Mouse (Mus musculus) limb, embryonic 10.5 days (tissue): ENCODE measurements around the gene Stard9. TPM values are rescaled to one million over a fixed set of nuclear protein-coding genes. Genes with fewer than 3 reads are reported as not detected.

Source experiments
- DNase-seq: peaks from one replicate; pipeline ENCODE4 v3.0.0-alpha.2; 2017; ENCODE audit warnings: low spot score
- H3K27ac ChIP-seq: fragments of 300-500 bp; sonication (generic); 2 replicates; pipeline ENCODE4 v1.5.1; 2016; ENCODE audit warnings: mild to moderate bottlenecking
- H3K27me3 ChIP-seq: fragments of 300-500 bp; sonication (generic); 2 replicates; pipeline ENCODE4 v1.6.1; 2016; ENCODE audit warnings: low read depth, mild to moderate bottlenecking; ENCODE audit not compliant: poor library complexity, severe bottlenecking
- H3K36me3 ChIP-seq: fragments of 300-500 bp; sonication (generic); 2 replicates; pipeline ENCODE4 v1.6.1; 2016; ENCODE audit warnings: mild to moderate bottlenecking, moderate library complexity
- H3K4me1 ChIP-seq: fragments of 300-500 bp; sonication (generic); 2 replicates; pipeline ENCODE4 v1.6.1; 2016
- H3K4me3 ChIP-seq: fragments of 300-500 bp; sonication (generic); 2 replicates; pipeline ENCODE4 v1.5.1; 2016; ENCODE audit warnings: mild to moderate bottlenecking, moderate library complexity
- H3K9me3 ChIP-seq: fragments of 300-500 bp; sonication (generic); replicated peaks from 2 replicates; pipeline ENCODE4 v1.6.1; 2016; ENCODE audit warnings: mild to moderate bottlenecking
- WGBS: fragments of 180-500 bp; shearing (Covaris S2); methylation state at CpG from one replicate; pipeline ENCODE4 v1.1.7; 2016; 5-methylcytosine and 5-hydroxymethylcytosine counted together
- polyA plus RNA-seq: library from polyadenylated mRNA; unstranded; fragments of >200 nt; fragmentation: Nextera tagmentation; extraction: Ambion mirVana; gene quantifications from 2 replicates; pipeline ENCODE4 v1.2.1, GENCODE M21; 2016

Stard9 gene
- polyA plus RNA-seq, 1 experiment from 2014 or later = 3.1 TPM

GRCm38 (mm10) chr2:120630246-120630645 lies 1.3 kb downstream of the Stard9 start:
- 81% methylated on average over 2 of the region's 2 CpGs for WGBS
- Histone ChIP-seq H3K27ac (no peak overlapping the region), H3K27me3 (no peaks in the 10 kb centered on the region), H3K4me1 (0 out of 2 replicates have a peak, but pooled peaks cover 7% of the 10 kb centered on the region), H3K9me3 (no peaks in the 10 kb centered on the region), H3K4me3 (no peak overlapping the region), H3K36me3 (peaks cover 11% of the 10 kb centered on the region)
- no peak for DNase-seq

- H3K4me1 ChIP-seq = 0 out of 2 replicates have a peak, but pooled peaks cover 7% of the 10 kb centered on the region
- 80% methylated on average over 2 of the region's 2 CpGs for WGBS
- no peak overlapping the region for H3K27ac ChIP-seq
- peaks cover 13% of the 10 kb centered on the region for H3K36me3 ChIP-seq
- no peak for DNase-seq
- H3K27me3 ChIP-seq = no peaks in the 10 kb centered on the region
- H3K9me3 ChIP-seq = no peaks in the 10 kb centered on the region
- H3K4me3 ChIP-seq = no peak overlapping the region
Observed at GRCm38 (mm10) chr2:120630655-120631054, 1.7 kb downstream of the Stard9 start.

GRCm38 (mm10) chr2:120631521-120631920 lies 2.6 kb downstream of the Stard9 start:
- H3K9me3 ChIP-seq = no peaks in the 10 kb centered on the region
- WGBS = 87% methylated on average over 2 of the region's 2 CpGs
- H3K27ac ChIP-seq = no peak overlapping the region
- H3K36me3 ChIP-seq = peaks cover 13% of the 10 kb centered on the region
- no peaks in the 10 kb centered on the region for H3K27me3 ChIP-seq
- no peak for DNase-seq
- no peak overlapping the region for H3K4me3 ChIP-seq
- 0 out of 2 replicates have a peak, but pooled peaks cover 7% of the 10 kb centered on the region for H3K4me1 ChIP-seq

- 0 out of 2 replicates have a peak, but pooled peaks cover 7% of the 10 kb centered on the region for H3K4me1 ChIP-seq
- WGBS = 90% methylated on average over 4 of the region's 4 CpGs
Observed at GRCm38 (mm10) chr2:120631957-120632356, 3.0 kb downstream of the Stard9 start.

GRCm38 (mm10) chr2:120640835-120641234 lies 11.9 kb downstream of the Stard9 start:
- no peaks in the 10 kb centered on the region for H3K9me3 ChIP-seq
- DNase-seq = no peak
- 94% methylated on average over 8 of the region's 8 CpGs for WGBS
- H3K4me1 ChIP-seq = no peaks in the 10 kb centered on the region
- H3K27me3 ChIP-seq = no peaks in the 10 kb centered on the region
- H3K27ac ChIP-seq = no peak overlapping the region
- H3K36me3 ChIP-seq = no peaks in the 10 kb centered on the region
- H3K4me3 ChIP-seq = no peak overlapping the region

More at GRCm38 (mm10) chr2:120631957-120632356, 3.0 kb downstream of the Stard9 start:
- no peaks in the 10 kb centered on the region for H3K27me3 ChIP-seq
- H3K36me3 ChIP-seq = peaks cover 13% of the 10 kb centered on the region
- H3K27ac ChIP-seq = no peak overlapping the region
- no peaks in the 10 kb centered on the region for H3K9me3 ChIP-seq
- H3K4me3 ChIP-seq = no peak overlapping the region
- no peak for DNase-seq

GRCm38 (mm10) chr2:120643836-120644235 lies 14.9 kb downstream of the Stard9 start:
- H3K4me1 ChIP-seq = no peaks in the 10 kb centered on the region
- no peak overlapping the region for H3K27ac ChIP-seq
- no peak overlapping the region for H3K4me3 ChIP-seq
- 85% methylated on average over 7 of the region's 7 CpGs for WGBS
- no peaks in the 10 kb centered on the region for H3K27me3 ChIP-seq
- H3K9me3 ChIP-seq = no peaks in the 10 kb centered on the region
- no peak for DNase-seq
- no peaks in the 10 kb centered on the region for H3K36me3 ChIP-seq

- H3K36me3 ChIP-seq = no peaks in the 10 kb centered on the region
- H3K4me1 ChIP-seq = no peaks in the 10 kb centered on the region
- H3K27ac ChIP-seq = no peak overlapping the region
- DNase-seq = no peak
- no peak overlapping the region for H3K4me3 ChIP-seq
- no peaks in the 10 kb centered on the region for H3K27me3 ChIP-seq
- H3K9me3 ChIP-seq = no peaks in the 10 kb centered on the region
- WGBS = 57% methylated on average over 4 of the region's 4 CpGs
Observed at GRCm38 (mm10) chr2:120646777-120647176, 17.9 kb downstream of the Stard9 start.

- H3K27ac ChIP-seq = no peak overlapping the region
Observed at GRCm38 (mm10) chr2:120652256-120652924, 23.5 kb downstream of the Stard9 start.

GRCm38 (mm10) chr2:120652925-120653284 lies 24.0 kb downstream of the Stard9 start:
- no peaks in the 10 kb centered on the region for H3K27me3 ChIP-seq
- no peak for DNase-seq
- no peak overlapping the region for H3K27ac ChIP-seq
- H3K9me3 ChIP-seq = no peaks in the 10 kb centered on the region
- 91% methylated on average over 7 of the region's 7 CpGs for WGBS
- no peaks in the 10 kb centered on the region for H3K36me3 ChIP-seq
- no peaks in the 10 kb centered on the region for H3K4me1 ChIP-seq
- no peak overlapping the region for H3K4me3 ChIP-seq

More at GRCm38 (mm10) chr2:120652256-120652924, 23.5 kb downstream of the Stard9 start:
- H3K4me1 ChIP-seq = no peaks in the 10 kb centered on the region
- H3K27me3 ChIP-seq = no peaks in the 10 kb centered on the region
- DNase-seq = no peak
- H3K36me3 ChIP-seq = no peaks in the 10 kb centered on the region
- H3K4me3 ChIP-seq = no peak overlapping the region
- WGBS = 87% methylated on average over 7 of the region's 7 CpGs
- H3K9me3 ChIP-seq = no peaks in the 10 kb centered on the region

GRCm38 (mm10) chr2:120654693-120655092 lies 25.8 kb downstream of the Stard9 start:
- H3K4me3 ChIP-seq = no peak overlapping the region

GRCm38 (mm10) chr2:120655905-120656304 lies 27.0 kb downstream of the Stard9 start:
- 91% methylated on average over 5 of the region's 5 CpGs for whole genome bisulfite sequencing

More at GRCm38 (mm10) chr2:120654693-120655092, 25.8 kb downstream of the Stard9 start:
- Histone ChIP-seq H3K36me3 (no peaks in the 10 kb centered on the region), H3K9me3 (no peaks in the 10 kb centered on the region), H3K27ac (no peak overlapping the region), H3K4me1 (no peaks in the 10 kb centered on the region), H3K27me3 (no peaks in the 10 kb centered on the region)
- DNase-seq = no peak
- WGBS = 94% methylated on average over 2 of the region's 2 CpGs

GRCm38 (mm10) chr2:120656711-120657110 lies 27.8 kb downstream of the Stard9 start:
- Histone ChIP-seq H3K27ac (no peak overlapping the region), H3K9me3 (no peaks in the 10 kb centered on the region), H3K4me1 (no peaks in the 10 kb centered on the region), H3K4me3 (no peak overlapping the region), H3K36me3 (no peaks in the 10 kb centered on the region), H3K27me3 (no peaks in the 10 kb centered on the region)
- no peak for DNase-seq
- WGBS = 94% methylated on average over 2 of the region's 2 CpGs

More at GRCm38 (mm10) chr2:120655905-120656304, 27.0 kb downstream of the Stard9 start:
- H3K27ac ChIP-seq = no peak overlapping the region
- H3K9me3 ChIP-seq = no peaks in the 10 kb centered on the region
- no peaks in the 10 kb centered on the region for H3K4me1 ChIP-seq
- DNase-seq = no peak
- no peak overlapping the region for H3K4me3 ChIP-seq
- H3K36me3 ChIP-seq = no peaks in the 10 kb centered on the region
- H3K27me3 ChIP-seq = no peaks in the 10 kb centered on the region

- WGBS = 81% methylated on average over 5 of the region's 5 CpGs
- no peaks in the 10 kb centered on the region for H3K27me3 ChIP-seq
- no peaks in the 10 kb centered on the region for H3K9me3 ChIP-seq
- no peak overlapping the region for H3K27ac ChIP-seq
- no peaks in the 10 kb centered on the region for H3K4me1 ChIP-seq
- no peak overlapping the region for H3K4me3 ChIP-seq
- no peak for DNase-seq
- no peaks in the 10 kb centered on the region for H3K36me3 ChIP-seq
Observed at GRCm38 (mm10) chr2:120658486-120658885, 29.6 kb downstream of the Stard9 start.

- no peaks in the 10 kb centered on the region for H3K27me3 ChIP-seq
- H3K27ac ChIP-seq = no peak overlapping the region
- DNase-seq = no peak
Observed at GRCm38 (mm10) chr2:120659318-120659717, 30.4 kb downstream of the Stard9 start.

More at GRCm38 (mm10) chr2:120659318-120659717, 30.4 kb downstream of the Stard9 start:
- Histone ChIP-seq H3K4me1 (no peaks in the 10 kb centered on the region), H3K4me3 (no peak overlapping the region), H3K9me3 (no peaks in the 10 kb centered on the region), H3K36me3 (no peaks in the 10 kb centered on the region)
